Mouse (Mus musculus) kidney, adult 2 months (tissue): Measurements from ENCODE around the gene Crhr2.

Experiments
- CTCF ChIP-seq: fragments of 200-500 bp; conservative IDR thresholded peaks from 2 replicates; pipeline ENCODE4 v1.5.1; 2011; ENCODE audit warnings: low read depth, mild to moderate bottlenecking, control low read depth, low read length, moderate library complexity, mixed read lengths; ENCODE audit not compliant: insufficient read depth, insufficient read length
- POLR2A ChIP-seq: fragments of 200-500 bp; IDR thresholded peaks from one replicate; pipeline ENCODE4 v1.6.1; 2011; ENCODE audit warnings: low read depth, low read length, control low read depth

DNA sequence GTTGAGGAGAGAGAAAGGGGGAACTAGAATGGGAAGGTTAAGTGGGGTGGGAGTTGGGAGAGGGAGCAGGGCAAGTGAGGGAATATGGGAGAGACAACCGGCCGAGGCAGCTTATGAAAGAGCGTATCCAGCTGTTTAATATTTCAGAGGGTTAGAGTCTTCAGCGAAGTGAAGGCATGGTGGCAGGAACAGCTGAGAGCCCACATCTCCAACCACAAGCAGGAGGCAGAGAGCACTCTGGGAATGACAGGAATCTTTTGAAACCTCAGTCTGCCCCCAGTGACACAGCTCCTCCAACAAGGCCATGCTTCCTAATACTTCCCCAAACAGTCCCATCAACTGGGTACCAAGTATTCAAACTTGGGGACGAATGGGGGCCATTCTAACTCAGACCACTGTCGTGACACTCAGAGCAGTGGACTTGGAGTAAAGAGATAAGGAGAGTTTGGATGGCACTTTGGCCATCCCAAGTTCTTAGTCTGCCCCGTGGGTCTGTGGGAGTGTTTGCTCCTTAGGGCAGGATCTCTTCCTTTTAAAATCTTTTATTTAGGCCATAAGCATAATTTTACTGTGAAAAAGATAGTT lies 72.5 kb downstream of the Crhr2 start:
- TF ChIP-seq CTCF (no peak), POLR2A (no peak)
